In genomic region chr2:168764460-168764867, GRCm38 (mm10) we compare ENCODE assay signal across 14 mouse cellular contexts. TPM values are rescaled to one million over a fixed set of nuclear protein-coding genes. Genes with fewer than 3 reads are reported as not detected.
DNase-seq lines count a peak whose midpoint lies in the region; ATAC-seq and TF ChIP-seq lines count a peak whose summit lies in the region.
"Had no signal": no experiment of that assay in that cellular context is flagged by ENCODE, and none has a peak within 500 bp of the region (broad histone marks: within the 10 kb centered on the region; RNA-seq: fewer than 3 reads in every experiment).

No protein-coding gene starts in this region.

- H3K27me3 ChIP-seq in forebrain, embryonic 10.5 days (ENCODE audit: poor library complexity, severe bottlenecking): peaks cover 25% of the 10 kb centered on the region
- peaks cover 57% of the 10 kb centered on the region for H3K27me3 ChIP-seq in forebrain, postnatal 0 days (ENCODE audit: insufficient read depth, low read length)
- no peaks in the 10 kb centered on the region for H3K27me3 ChIP-seq in ES-Bruce4 (ENCODE audit: control insufficient read depth, insufficient read depth, low read length, poor library complexity, severe bottlenecking)
- H3K27me3 ChIP-seq in forebrain, embryonic 14.5 days (replicated peaks; ENCODE audit: control insufficient read depth, insufficient read depth, low read length): peaks cover 44% of the 10 kb centered on the region
- H3K27me3 ChIP-seq in midbrain, embryonic 11.5 days (ENCODE audit: control insufficient read depth, insufficient read depth, low read length): peaks cover 5% of the 10 kb centered on the region; the same call in 1 of the 2 replicates

- peak overlapping the region; percentile 90 for H3K4me3 ChIP-seq in forebrain, embryonic 10.5 days
- H3K4me3 ChIP-seq in forebrain, postnatal 0 days (ENCODE audit: low read depth, low read length): no peak overlapping the region
- peak overlapping the region; percentile 90 for H3K4me3 ChIP-seq in ES-Bruce4 (ENCODE audit: low read depth, low read length)
- peak overlapping the region; percentile 44 for H3K4me3 ChIP-seq in forebrain, embryonic 14.5 days (ENCODE audit: low read depth, low read length)
- H3K4me3 ChIP-seq in midbrain, embryonic 11.5 days (ENCODE audit: low read depth, low read length): peak overlapping the region; percentile 88

- H3K36me3 ChIP-seq in forebrain, embryonic 10.5 days (replicated peaks): peaks cover 9% of the 10 kb centered on the region
- H3K36me3 ChIP-seq in forebrain, postnatal 0 days (ENCODE audit: insufficient read depth): no peaks in the 10 kb centered on the region; the same call in 1 of the 2 replicates
- H3K36me3 ChIP-seq in ES-Bruce4 (ENCODE audit: control insufficient read depth, insufficient read depth, low read length, poor library complexity, severe bottlenecking): 0 out of 2 replicates have a peak, but pooled peaks cover 5% of the 10 kb centered on the region
- no peaks in the 10 kb centered on the region for H3K36me3 ChIP-seq in forebrain, embryonic 14.5 days (ENCODE audit: control insufficient read depth, insufficient read depth, low read length)
- no peaks in the 10 kb centered on the region for H3K36me3 ChIP-seq in midbrain, embryonic 11.5 days (ENCODE audit: control insufficient read depth, insufficient read depth, low read length)
- H3K36me3 ChIP-seq: embryonic facial prominence, embryonic 15.5 days had no signal

- WGBS in forebrain, embryonic 10.5 days: 1% methylated on average over 9 of the region's 9 CpGs
- WGBS in forebrain, postnatal 0 days: 6% methylated on average over 9 of the region's 9 CpGs
- WGBS in forebrain, embryonic 14.5 days: 3% methylated on average over 9 of the region's 9 CpGs
- 2% methylated on average over 9 of the region's 9 CpGs for WGBS in midbrain, embryonic 11.5 days

- H3K9me3 ChIP-seq in forebrain, embryonic 10.5 days: no peaks in the 10 kb centered on the region
- H3K9me3 ChIP-seq in forebrain, postnatal 0 days (ENCODE audit: low read length): no peaks in the 10 kb centered on the region
- no peaks in the 10 kb centered on the region for H3K9me3 ChIP-seq in ES-Bruce4 (replicated peaks; ENCODE audit: control insufficient read depth, insufficient read depth, low read length, poor library complexity, severe bottlenecking)
- H3K9me3 ChIP-seq in forebrain, embryonic 14.5 days (replicated peaks; ENCODE audit: control insufficient read depth, low read length): no peaks in the 10 kb centered on the region
- no peaks in the 10 kb centered on the region for H3K9me3 ChIP-seq in midbrain, embryonic 11.5 days (ENCODE audit: control insufficient read depth, low read length)
- H3K9me3 ChIP-seq: embryonic facial prominence, embryonic 15.5 days had no signal

- peak overlapping the region; percentile 96 for H3K27ac ChIP-seq in forebrain, embryonic 10.5 days
- no peak overlapping the region for H3K27ac ChIP-seq in forebrain, postnatal 0 days (ENCODE audit: low read depth, low read length)
- peak overlapping the region; percentile 95 for H3K27ac ChIP-seq in ES-Bruce4 (ENCODE audit: insufficient read depth, low read length)
- H3K27ac ChIP-seq in forebrain, embryonic 14.5 days (ENCODE audit: low read depth, low read length): no peak overlapping the region; the same call in 1 of the 2 replicates
- 0 out of 2 replicates have a peak overlapping the region, but pooled peaks have one; percentile 89 for H3K27ac ChIP-seq in midbrain, embryonic 11.5 days (ENCODE audit: low read depth, low read length)
- H3K27ac ChIP-seq: embryonic facial prominence, embryonic 15.5 days; macrophage had no signal

- TF ChIP-seq CTCF in forebrain, postnatal 0 days (IDR thresholded peaks at IDR 0.05; ENCODE audit: low read depth): no peak
- no peak for TF ChIP-seq CTCF in ES-Bruce4 (IDR thresholded peaks at IDR 0.05; ENCODE audit: low read depth, low read length)

- intact Hi-C loops in gastrocnemius, postnatal 36 days (cut with DNase I): no loop called here

- ATAC-seq in forebrain, postnatal 0 days: no peak
- ATAC-seq in forebrain, embryonic 14.5 days: no peak
- ATAC-seq in midbrain, embryonic 11.5 days (ENCODE audit: low FRiP score): no peak

- H3K9ac ChIP-seq in forebrain, postnatal 0 days: no peak overlapping the region
- peak overlapping the region; percentile 99 for H3K9ac ChIP-seq in ES-Bruce4 (ENCODE audit: low read depth, poor library complexity, severe bottlenecking)
- H3K9ac ChIP-seq in forebrain, embryonic 14.5 days (ENCODE audit: low read length): peak overlapping the region; percentile 40; the same call in 1 of the 2 replicates
- peak overlapping the region; percentile 22; the same call in 1 of the 2 replicates for H3K9ac ChIP-seq in midbrain, embryonic 11.5 days (ENCODE audit: low read length)
- H3K9ac ChIP-seq: embryonic facial prominence, embryonic 15.5 days had no signal

- TF ChIP-seq EP300 in ES-Bruce4 (IDR thresholded peaks at IDR 0.05; ENCODE audit: insufficient read depth, low read depth, low read length): no peak

- no peak overlapping the region for H3K4me2 ChIP-seq in forebrain, postnatal 0 days (ENCODE audit: low read depth)
- H3K4me2 ChIP-seq in forebrain, embryonic 14.5 days (ENCODE audit: low read length): peak overlapping the region; percentile 91
- peak overlapping the region; percentile 81 for H3K4me2 ChIP-seq in midbrain, embryonic 11.5 days

- DNase-seq in forebrain, embryonic 10.5 days (ENCODE audit: extremely low spot score, low spot score): no peak
- no peak for DNase-seq in forebrain, postnatal 0 days
- DNase-seq in forebrain, embryonic 14.5 days (ENCODE audit: low spot score): peak; percentile 66
- peak; percentile 93 for DNase-seq in midbrain, embryonic 11.5 days (ENCODE audit: low spot score, missing footprints)
- no peak for DNase-seq in thymus, postnatal 36 days
- DNase-seq in testis, postnatal 14 days (ENCODE audit: low spot score): no peak
- no peak for DNase-seq in gastrocnemius, postnatal 36 days
- DNase-seq: cerebellum, adult 11-12 months had no signal

- TF ChIP-seq POLR2A in ES-Bruce4 (IDR thresholded peaks at IDR 0.05; ENCODE audit: insufficient read depth, low read length): no peak

- H3K4me1 ChIP-seq in forebrain, embryonic 10.5 days: peaks cover 74% of the 10 kb centered on the region
- H3K4me1 ChIP-seq in forebrain, postnatal 0 days (ENCODE audit: insufficient read depth): peaks cover 4% of the 10 kb centered on the region; the same call in 1 of the 2 replicates
- peaks cover 6% of the 10 kb centered on the region for H3K4me1 ChIP-seq in ES-Bruce4 (ENCODE audit: control insufficient read depth, insufficient read depth, low read length)
- H3K4me1 ChIP-seq in forebrain, embryonic 14.5 days (ENCODE audit: control insufficient read depth, insufficient read depth, low read length): peaks cover 33% of the 10 kb centered on the region
- H3K4me1 ChIP-seq in midbrain, embryonic 11.5 days (ENCODE audit: control insufficient read depth, insufficient read depth, low read length): peaks cover 34% of the 10 kb centered on the region

RNA-seq across cellular contexts. Expression of gene Sall4, which starts 3.3 kb away (rescaled TPM):
- polyA plus RNA-seq in forebrain, embryonic 10.5 days (2016; fragmentation: Nextera tagmentation; extraction: Ambion mirVana): 35.3 and 39.1 TPM in 2 replicates
- 0.10 and 0.31 TPM in 2 replicates for total RNA-seq in forebrain, postnatal 0 days (2014; rRNA removed)
- 0.05 and 0.06 TPM in 2 replicates for polyA plus RNA-seq in forebrain, postnatal 0 days (2015; fragmentation: Nextera tagmentation; extraction: Ambion mirVana)
- polyA plus RNA-seq in ES-Bruce4 (2011; ENCODE audit: insufficient read depth, insufficient read length, low read depth, missing spikeins): 244 and 245 TPM in 2 replicates
- polyA plus RNA-seq in forebrain, embryonic 14.5 days (2014; fragmentation: Nextera tagmentation; extraction: Ambion mirVana): 0.71 and 1.1 TPM in 2 replicates
- polyA plus RNA-seq in midbrain, embryonic 11.5 days (2014; fragmentation: Nextera tagmentation; extraction: Ambion mirVana): 33.9 and 37.2 TPM in 2 replicates
- 1 to 10 TPM; 1.7 to 2.1 TPM for total RNA-seq in gastrocnemius, postnatal 36 days (2021)
- total RNA-seq: adrenal gland, postnatal 25 days had no signal
- polyA plus RNA-seq: macrophage; spleen, adult 2 months; thymus, postnatal 0 days had no signal

RNA-seq across cellular contexts. Expression of gene Atp9a, which starts 22.3 kb away (rescaled TPM):
- polyA plus RNA-seq in forebrain, embryonic 10.5 days (2016; fragmentation: Nextera tagmentation; extraction: Ambion mirVana): 8.7 and 9.0 TPM in 2 replicates
- 397 and 497 TPM in 2 replicates for total RNA-seq in forebrain, postnatal 0 days (2014; rRNA removed)
- 124 and 143 TPM in 2 replicates for polyA plus RNA-seq in forebrain, postnatal 0 days (2015; fragmentation: Nextera tagmentation; extraction: Ambion mirVana)
- polyA plus RNA-seq in ES-Bruce4 (2011; ENCODE audit: insufficient read depth, insufficient read length, low read depth, missing spikeins): 28.9 and 29.3 TPM in 2 replicates
- polyA plus RNA-seq in forebrain, embryonic 14.5 days (2014; fragmentation: Nextera tagmentation; extraction: Ambion mirVana): 42.4 and 46.2 TPM in 2 replicates
- polyA plus RNA-seq in midbrain, embryonic 11.5 days (2014; fragmentation: Nextera tagmentation; extraction: Ambion mirVana): 14.6 and 16.8 TPM in 2 replicates
- total RNA-seq in gastrocnemius, postnatal 36 days (2021): 10 to 100 TPM; 12.7 to 14.7 TPM

Comparison
In these comparisons a context has a peak if more than half of its experiments do, and no peak if none do; other contexts are left out.
1. DNase-seq: peak in forebrain, embryonic 14.5 days (single experiment) and midbrain, embryonic 11.5 days (single experiment); none in forebrain, embryonic 10.5 days (single experiment), forebrain, postnatal 0 days (single experiment), thymus, postnatal 36 days (0 of 2), testis, postnatal 14 days (single experiment) and gastrocnemius, postnatal 36 days (0 of 2).
2. H3K27ac ChIP-seq: peak in forebrain, embryonic 10.5 days (single experiment), ES-Bruce4 (single experiment) and midbrain, embryonic 11.5 days (single experiment); none in forebrain, postnatal 0 days (single experiment) and forebrain, embryonic 14.5 days (single experiment).
3. RNA of gene Sall4, which starts 3.3 kb away (polyA plus RNA-seq): 244 to 245 TPM in ES-Bruce4, 33.9 to 37.2 TPM in midbrain, embryonic 11.5 days and 35.3 to 39.1 TPM in forebrain, embryonic 10.5 days; 0.71 to 1.1 TPM in forebrain, embryonic 14.5 days and 0.05 to 0.06 TPM in forebrain, postnatal 0 days; every median in the first group is over 10 times any median in the second.